Mouse (Mus musculus): Measurements from ENCODE around the gene Socs7.

Socs7 gene

GRCm38 (mm10) chr11:97419540-97419900 lies 57.2 kb downstream of the Socs7 start:
- DNase-seq = no peak

- no peak for DNase-seq
Measured at GRCm38 (mm10) chr11:97422507-97422906, 60.2 kb downstream of the Socs7 start.

GRCm38 (mm10) chr11:97424092-97424692 lies 61.8 kb downstream of the Socs7 start:
- DNase-seq = no peak

- DNase-seq = no peak
Measured at GRCm38 (mm10) chr11:97424802-97425201, 62.5 kb downstream of the Socs7 start.

- peak; percentile 89 to 92 for DNase-seq
Measured at GRCm38 (mm10) chr11:97427794-97428725, 65.7 kb downstream of the Socs7 start.

- DNase-seq = no peak
Measured at GRCm38 (mm10) chr11:97428726-97429077, 66.4 kb downstream of the Socs7 start.

- no peak for DNase-seq
Measured at GRCm38 (mm10) chr11:97429615-97430014, 67.3 kb downstream of the Socs7 start.

GRCm38 (mm10) chr11:97432015-97432414 lies 69.7 kb downstream of the Socs7 start:
- DNase-seq = peak; percentile 68 to 71

- peak; percentile 51 to 65 for DNase-seq
Measured at GRCm38 (mm10) chr11:97432983-97433539, 70.7 kb downstream of the Socs7 start.

- DNase-seq = no peak
Measured at GRCm38 (mm10) chr11:97434121-97434520, 71.8 kb downstream of the Socs7 start.

GRCm38 (mm10) chr11:97434704-97435454 lies 72.5 kb downstream of the Socs7 start:
- DNase-seq = peak; percentile 94 to 95

- peak; percentile 51 to 78 for DNase-seq
Measured at GRCm38 (mm10) chr11:97435808-97436491, 73.6 kb downstream of the Socs7 start.

- peak; percentile 92 to 93 for DNase-seq
Measured at GRCm38 (mm10) chr11:97437745-97438144, 75.4 kb downstream of the Socs7 start.

GRCm38 (mm10) chr11:97438868-97439267 lies 76.5 kb downstream of the Socs7 start:
- DNase-seq = peak; percentile 65 to 85

GRCm38 (mm10) chr11:97439935-97440334 lies 77.6 kb downstream of the Socs7 start:
- peak; percentile 79 to 91 for DNase-seq

- no peak for DNase-seq
Measured at GRCm38 (mm10) chr11:97440441-97440881, 78.1 kb downstream of the Socs7 start.

GRCm38 (mm10) chr11:97441036-97441657 lies 78.8 kb downstream of the Socs7 start:
- DNase-seq = peak in 1 of 2 experiments; percentile 36

- DNase-seq = peak; percentile 32 to 62
Measured at GRCm38 (mm10) chr11:97441658-97442125, 79.3 kb downstream of the Socs7 start.

GRCm38 (mm10) chr11:97442891-97443675 lies 80.7 kb downstream of the Socs7 start:
- no peak for DNase-seq

- DNase-seq = no peak
Measured at GRCm38 (mm10) chr11:97445596-97445995, 83.2 kb downstream of the Socs7 start.

- no peak for DNase-seq
Measured at GRCm38 (mm10) chr11:97445999-97446511, 83.7 kb downstream of the Socs7 start.
